Mouse (Mus musculus): ENCODE results near the gene Grm1.
"Not testable (repeated sequence)": the region's sequence is repeated elsewhere in the genome, so short reads cannot be mapped to it uniquely, and the experiment has no call there.

Gene Grm1

GRCm38 (mm10) chr10:11081611-11082398 is at the start of gene Grm1:
Gene Grm1 (minus strand): TSS chr10:11082356.
- DNase-seq (ENCODE audit: low spot score in 2 of 2): no peak

- no peak for DNase-seq (ENCODE audit: low spot score in 2 of 2)
Observed at GRCm38 (mm10) chr10:11121781-11122180, 39.6 kb upstream of the Grm1 start.

GRCm38 (mm10) chr10:11098475-11099044 is 16.4 kb upstream of the Grm1 start:
- DNase-seq (ENCODE audit: low spot score in 2 of 2): no peak

GRCm38 (mm10) chr10:11086348-11086747 is 4.2 kb upstream of the Grm1 start:
- no peak for DNase-seq (ENCODE audit: low spot score in 2 of 2)

GRCm38 (mm10) chr10:11080725-11081610 is 1.2 kb downstream of the Grm1 start:
- no peak for DNase-seq (ENCODE audit: low spot score in 2 of 2)

- DNase-seq (ENCODE audit: low spot score in 2 of 2): no peak
Observed at GRCm38 (mm10) chr10:11080013-11080724, 2.0 kb downstream of the Grm1 start.

- no peak for DNase-seq (ENCODE audit: low spot score in 2 of 2)
Observed at GRCm38 (mm10) chr10:11079506-11079905, 2.6 kb downstream of the Grm1 start.

GRCm38 (mm10) chr10:11065136-11065535 is 17.0 kb downstream of the Grm1 start:
- DNase-seq (ENCODE audit: low spot score in 2 of 2): no peak

GRCm38 (mm10) chr10:11061318-11062071 is 20.7 kb downstream of the Grm1 start:
- DNase-seq (ENCODE audit: low spot score in 2 of 2): no peak

- no peak for DNase-seq (ENCODE audit: low spot score in 2 of 2)
Observed at GRCm38 (mm10) chr10:11049361-11049760, 32.8 kb downstream of the Grm1 start.

GRCm38 (mm10) chr10:11045421-11045820 is 36.7 kb downstream of the Grm1 start:
- not testable (repeated sequence) for DNase-seq (ENCODE audit: low spot score in 2 of 2)

GRCm38 (mm10) chr10:11044455-11045106 is 37.6 kb downstream of the Grm1 start:
- no peak for DNase-seq (ENCODE audit: low spot score in 2 of 2)

GRCm38 (mm10) chr10:11039323-11039722 is 42.8 kb downstream of the Grm1 start:
- DNase-seq (ENCODE audit: low spot score in 2 of 2): no peak

- no peak for DNase-seq (ENCODE audit: low spot score in 2 of 2)
Observed at GRCm38 (mm10) chr10:11032221-11032620, 49.9 kb downstream of the Grm1 start.

GRCm38 (mm10) chr10:11025764-11026518 is 56.2 kb downstream of the Grm1 start:
- no peak for DNase-seq (ENCODE audit: low spot score in 2 of 2)

GRCm38 (mm10) chr10:11018970-11019531 is 63.1 kb downstream of the Grm1 start:
- no peak for DNase-seq (ENCODE audit: low spot score in 2 of 2)

GRCm38 (mm10) chr10:11013653-11014052 is 68.5 kb downstream of the Grm1 start:
- no peak for DNase-seq (ENCODE audit: low spot score in 2 of 2)

GRCm38 (mm10) chr10:10996766-10997165 is 85.4 kb downstream of the Grm1 start:
- no peak for DNase-seq (ENCODE audit: low spot score in 2 of 2)

GRCm38 (mm10) chr10:10991708-10992107 is 90.4 kb downstream of the Grm1 start:
- no peak for DNase-seq (ENCODE audit: low spot score in 2 of 2)

Data from spleen, postnatal 10 days (tissue).